Mouse (Mus musculus) heart, embryonic 12.5 days (tissue): Measurements from ENCODE around the gene Ppfia3. TPM values are rescaled to one million over a fixed set of nuclear protein-coding genes. Genes with fewer than 3 reads are reported as not detected.
"Not testable (repeated sequence)": the region's sequence is repeated elsewhere in the genome, so short reads cannot be mapped to it uniquely, and the experiment has no call there.

Source experiments
- ATAC-seq: fragments of 200-750 bp; cut with Nextera tagmentation; 2 replicates; pipeline ENCODE4 v1.8.0; 2017; ENCODE audit warnings: moderate TSS enrichment, moderate library complexity; ENCODE audit not compliant: insufficient number of reproducible peaks, low FRiP score
- H3K27ac ChIP-seq: fragments of 300-500 bp; sonication (generic); 2 replicates; pipeline ENCODE4 v1.5.1; 2016; ENCODE audit warnings: mild to moderate bottlenecking, moderate library complexity; ENCODE audit not compliant: poor library complexity, severe bottlenecking
- H3K27me3 ChIP-seq: fragments of 300-500 bp; sonication (generic); replicated peaks from 2 replicates; pipeline ENCODE4 v1.6.1; 2016; ENCODE audit warnings: mild to moderate bottlenecking, moderate library complexity
- H3K36me3 ChIP-seq: fragments of 300-500 bp; sonication (generic); 2 replicates; pipeline ENCODE4 v1.6.1; 2016; ENCODE audit warnings: mild to moderate bottlenecking, moderate library complexity
- H3K4me1 ChIP-seq: fragments of 300-500 bp; sonication (generic); replicated peaks from 2 replicates; pipeline ENCODE4 v1.6.1; 2016; ENCODE audit warnings: mild to moderate bottlenecking
- H3K4me2 ChIP-seq: fragments of 300-500 bp; sonication (generic); 2 replicates; pipeline ENCODE4 v1.6.1; 2016; ENCODE audit warnings: mild to moderate bottlenecking, moderate library complexity
- H3K4me3 ChIP-seq: fragments of 300-500 bp; sonication (generic); 2 replicates; pipeline ENCODE4 v1.5.1; 2016; ENCODE audit warnings: mild to moderate bottlenecking
- H3K9ac ChIP-seq: fragments of 300-500 bp; sonication (generic); 2 replicates; pipeline ENCODE4 v1.6.1; 2016; ENCODE audit warnings: mild to moderate bottlenecking, moderate library complexity
- H3K9me3 ChIP-seq: fragments of 300-500 bp; sonication (generic); replicated peaks from 2 replicates; pipeline ENCODE4 v1.6.1; 2016; ENCODE audit warnings: mild to moderate bottlenecking, moderate library complexity
- WGBS: fragments of 180-500 bp; shearing (Covaris S2); methylation state at CpG from one replicate; pipeline ENCODE4 v1.1.7; 2016; 5-methylcytosine and 5-hydroxymethylcytosine counted together
- polyA plus RNA-seq: library from polyadenylated mRNA; unstranded; fragments of >200 nt; fragmentation: Nextera tagmentation; extraction: Ambion mirVana; gene quantifications from 2 replicates; pipeline ENCODE4 v1.2.1, GENCODE M21; 2016

Gene Ppfia3
- polyA plus RNA-seq, 1 experiment from 2014 or later = 2.6 TPM

GRCm38 (mm10) chr7:45363983-45364382, 2.8 kb downstream of the Ppfia3 start:
- Histone ChIP-seq H3K4me3 (no peak overlapping the region), H3K4me1 (peaks cover 27% of the 10 kb centered on the region), H3K36me3 (no peaks in the 10 kb centered on the region), H3K27me3 (peaks cover 87% of the 10 kb centered on the region), H3K9ac (no peak overlapping the region), H3K9me3 (no peaks in the 10 kb centered on the region), H3K4me2 (no peak overlapping the region), H3K27ac (no peak overlapping the region)
- no peak for ATAC-seq
- WGBS = 58% methylated on average over 2 of the region's 2 CpGs

- no peaks in the 10 kb centered on the region for H3K9me3 ChIP-seq
- H3K36me3 ChIP-seq = no peaks in the 10 kb centered on the region
- ATAC-seq = no peak
- peaks cover 24% of the 10 kb centered on the region for H3K4me1 ChIP-seq
- no peak overlapping the region for H3K4me2 ChIP-seq
- WGBS = 8% methylated on average over 13 of the region's 13 CpGs
- H3K4me3 ChIP-seq = no peak overlapping the region
- no peak overlapping the region for H3K27ac ChIP-seq
- H3K27me3 ChIP-seq = peaks cover 82% of the 10 kb centered on the region
- H3K9ac ChIP-seq = no peak overlapping the region
Observed at GRCm38 (mm10) chr7:45362801-45363200, 4.0 kb downstream of the Ppfia3 start.

DNA sequence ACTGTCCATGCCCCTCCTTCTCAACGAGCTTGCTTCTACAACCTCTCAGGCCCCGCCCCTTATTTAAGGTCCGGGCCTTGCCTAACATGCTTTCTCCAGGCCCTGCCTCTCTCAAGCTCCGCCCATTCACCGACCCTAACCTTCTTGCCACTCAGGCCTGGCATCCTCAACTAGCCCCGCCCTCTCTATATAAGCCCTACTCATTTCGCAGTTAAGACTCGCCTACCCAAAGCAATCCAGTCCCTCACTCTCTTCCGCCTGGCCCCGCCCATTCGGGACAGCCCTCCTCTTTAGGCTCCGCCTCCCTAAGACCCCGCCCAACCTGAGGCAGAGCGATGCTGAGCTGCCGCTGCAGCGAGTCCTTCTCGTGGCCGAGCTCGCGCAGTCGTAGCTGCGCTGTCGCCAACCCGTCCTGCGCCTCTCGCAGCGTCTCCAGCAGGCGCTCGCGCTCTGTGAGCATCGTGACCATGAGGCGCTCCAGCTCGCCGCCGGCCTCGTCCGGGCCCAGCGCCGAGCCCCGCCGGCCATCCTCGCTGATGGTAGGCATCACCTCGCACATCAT, 5.5 kb downstream of the Ppfia3 start:
- H3K9ac ChIP-seq = peak overlapping the region; percentile 48; the same call in 1 of the 2 replicates
- H3K27me3 ChIP-seq = peaks cover 92% of the 10 kb centered on the region
- peak; percentile 73 for ATAC-seq
- H3K4me1 ChIP-seq = peaks cover 15% of the 10 kb centered on the region
- H3K4me2 ChIP-seq = peak overlapping the region; percentile 77
- H3K4me3 ChIP-seq = peak overlapping the region; percentile 46
- H3K27ac ChIP-seq = no peak overlapping the region
- no peaks in the 10 kb centered on the region for H3K9me3 ChIP-seq
- WGBS = under 1% methylated on average over 43 of the region's 43 CpGs
- no peaks in the 10 kb centered on the region for H3K36me3 ChIP-seq

DNA sequence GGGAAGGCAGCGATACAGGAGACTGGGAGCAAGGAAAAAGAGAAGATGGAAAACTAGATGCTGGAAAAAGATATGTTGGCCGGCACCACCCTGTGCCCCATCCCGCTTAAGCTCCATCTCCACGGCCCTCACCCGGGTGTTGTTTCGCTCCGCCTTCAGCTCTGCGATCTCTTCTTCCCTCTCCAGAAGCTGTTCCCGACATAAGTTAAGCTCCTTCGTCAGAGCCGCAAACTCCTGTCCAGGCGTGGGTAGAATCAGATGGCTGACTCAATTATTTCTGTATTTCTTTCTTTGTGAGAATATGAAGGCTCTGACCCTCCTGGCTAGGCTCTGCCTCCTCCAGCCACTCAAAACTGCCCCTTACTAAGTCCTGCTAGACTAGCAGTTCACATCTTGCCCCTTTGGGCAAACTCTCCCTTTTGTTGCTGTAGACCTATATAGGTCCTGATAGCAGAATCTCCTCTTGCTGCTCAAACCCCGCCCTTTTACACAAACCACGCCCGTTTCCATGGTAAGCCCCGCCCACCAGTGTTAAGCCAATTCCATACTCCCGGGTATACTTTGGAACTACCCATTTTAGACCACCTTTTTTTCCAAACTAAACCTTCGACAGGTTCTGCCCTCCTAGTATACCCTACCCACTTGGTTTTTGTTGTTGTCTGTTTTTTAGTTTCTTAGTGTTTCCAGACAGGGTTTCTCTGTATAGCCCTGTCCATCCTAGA, 6.3 kb downstream of the Ppfia3 start:
- 43% methylated on average over 18 of the region's 18 CpGs for WGBS
- no peak overlapping the region for H3K4me2 ChIP-seq

GRCm38 (mm10) chr7:45359081-45359480, 7.7 kb downstream of the Ppfia3 start:
- peaks cover 90% of the 10 kb centered on the region for H3K27me3 ChIP-seq

More for the DNA sequence above, 6.3 kb downstream of the Ppfia3 start:
- Histone ChIP-seq H3K4me3 (no peak overlapping the region), H3K4me1 (peaks cover 8% of the 10 kb centered on the region), H3K27ac (no peak overlapping the region), H3K27me3 (peaks cover 91% of the 10 kb centered on the region), H3K9ac (no peak overlapping the region), H3K36me3 (no peaks in the 10 kb centered on the region), H3K9me3 (no peaks in the 10 kb centered on the region)
- ATAC-seq = no peak

DNA sequence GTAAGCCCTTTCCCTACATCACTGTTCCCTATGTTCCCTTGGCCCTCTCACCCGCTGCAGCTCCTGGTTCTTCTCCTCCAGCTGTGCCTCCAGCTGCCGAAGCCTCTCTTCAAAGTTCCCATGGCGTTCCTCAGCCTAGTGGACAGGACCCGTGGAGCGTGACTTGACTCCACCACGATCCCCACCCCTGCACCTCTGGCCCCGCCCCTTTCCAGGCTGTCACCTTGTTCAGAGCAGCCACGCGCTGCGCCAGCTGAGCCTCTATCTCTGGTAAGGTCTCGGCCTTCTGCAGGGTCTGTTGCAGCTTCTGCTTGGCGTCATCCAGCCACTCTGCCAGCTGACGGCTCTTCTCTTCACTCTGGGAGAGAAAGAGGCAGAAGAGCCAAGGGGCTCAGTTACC, 10.7 kb downstream of the Ppfia3 start:
- no peak overlapping the region for H3K27ac ChIP-seq
- WGBS = 39% methylated on average over 13 of the region's 13 CpGs
- H3K4me2 ChIP-seq = no peak overlapping the region
- H3K4me1 ChIP-seq = no peaks in the 10 kb centered on the region
- no peak overlapping the region for H3K9ac ChIP-seq
- H3K4me3 ChIP-seq = no peak overlapping the region
- no peak for ATAC-seq
- H3K9me3 ChIP-seq = no peaks in the 10 kb centered on the region
- H3K27me3 ChIP-seq = peaks cover 82% of the 10 kb centered on the region
- no peaks in the 10 kb centered on the region for H3K36me3 ChIP-seq

More at GRCm38 (mm10) chr7:45359081-45359480, 7.7 kb downstream of the Ppfia3 start:
- H3K9ac ChIP-seq, H3K4me3 ChIP-seq, H3K4me2 ChIP-seq, H3K27ac ChIP-seq, H3K9me3 ChIP-seq, H3K4me1 ChIP-seq, H3K36me3 ChIP-seq, ATAC-seq: not testable (repeated sequence)
- 48% methylated on average over 11 of the region's 11 CpGs for WGBS

- H3K4me1 ChIP-seq = no peaks in the 10 kb centered on the region
- no peak overlapping the region for H3K4me3 ChIP-seq
- peaks cover 82% of the 10 kb centered on the region for H3K27me3 ChIP-seq
- 61% methylated on average over 15 of the region's 15 CpGs for WGBS
- no peaks in the 10 kb centered on the region for H3K36me3 ChIP-seq
- H3K9ac ChIP-seq = no peak overlapping the region
- 0 out of 2 replicates have a peak, but pooled peaks have one; percentile 33 for ATAC-seq
- no peak overlapping the region for H3K27ac ChIP-seq
- H3K9me3 ChIP-seq = no peaks in the 10 kb centered on the region
- no peak overlapping the region for H3K4me2 ChIP-seq
Observed at GRCm38 (mm10) chr7:45355318-45356020, 11.3 kb downstream of the Ppfia3 start.

DNA sequence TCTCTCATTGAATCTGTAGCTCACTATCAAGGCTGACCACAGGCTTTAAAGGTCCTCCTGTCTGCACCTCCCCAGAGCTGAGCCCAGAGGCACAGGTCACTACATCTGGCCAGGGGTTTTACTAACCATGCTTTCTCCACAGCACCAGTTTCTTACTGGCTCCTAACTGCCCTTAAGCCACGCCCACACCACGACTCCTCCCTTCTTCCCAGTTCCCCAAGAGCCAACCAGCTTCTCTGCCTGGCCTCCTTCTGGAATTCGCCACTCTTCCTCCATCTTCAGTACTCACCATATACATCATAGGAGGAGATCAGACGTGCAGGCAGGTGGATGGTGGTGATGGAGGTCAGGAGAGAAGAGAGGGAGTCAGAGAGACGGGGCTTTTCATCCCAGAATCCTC, 13.8 kb downstream of the Ppfia3 start:
- Histone ChIP-seq H3K4me1 (no peaks in the 10 kb centered on the region), H3K27ac (no peak overlapping the region), H3K9ac (no peak overlapping the region), H3K4me3 (no peak overlapping the region), H3K9me3 (no peaks in the 10 kb centered on the region), H3K36me3 (no peaks in the 10 kb centered on the region), H3K4me2 (no peak overlapping the region), H3K27me3 (peaks cover 70% of the 10 kb centered on the region)
- 24% methylated on average over 5 of the region's 5 CpGs for WGBS
- no peak for ATAC-seq

DNA sequence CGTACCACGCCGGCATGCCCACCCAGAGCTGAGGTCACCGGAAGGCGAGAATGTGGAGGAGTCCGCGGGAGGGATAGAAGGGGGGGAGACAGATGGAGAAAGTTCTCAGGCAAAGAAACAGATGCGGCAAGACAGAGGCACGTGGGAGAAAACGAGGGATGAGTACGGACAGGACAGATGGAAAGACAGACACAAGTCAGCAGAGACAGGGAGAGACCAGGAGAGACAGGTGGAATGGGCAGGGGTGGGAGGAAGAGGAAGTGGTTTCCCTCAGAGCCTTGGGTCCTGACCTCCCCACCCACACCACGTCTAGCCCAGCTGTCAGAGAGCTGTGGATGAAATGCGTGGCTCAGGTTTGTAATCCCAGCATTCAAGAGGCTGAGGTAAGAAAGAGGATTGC, 19.9 kb downstream of the Ppfia3 start:
- H3K4me1 ChIP-seq = no peaks in the 10 kb centered on the region
- no peak overlapping the region for H3K4me2 ChIP-seq
- H3K27ac ChIP-seq = no peak overlapping the region
- no peaks in the 10 kb centered on the region for H3K36me3 ChIP-seq
- no peak overlapping the region for H3K9ac ChIP-seq
- no peak overlapping the region for H3K4me3 ChIP-seq
- 62% methylated on average over 13 of the region's 13 CpGs for WGBS
- H3K27me3 ChIP-seq = peaks cover 37% of the 10 kb centered on the region
- ATAC-seq = no peak
- H3K9me3 ChIP-seq = no peaks in the 10 kb centered on the region

DNA sequence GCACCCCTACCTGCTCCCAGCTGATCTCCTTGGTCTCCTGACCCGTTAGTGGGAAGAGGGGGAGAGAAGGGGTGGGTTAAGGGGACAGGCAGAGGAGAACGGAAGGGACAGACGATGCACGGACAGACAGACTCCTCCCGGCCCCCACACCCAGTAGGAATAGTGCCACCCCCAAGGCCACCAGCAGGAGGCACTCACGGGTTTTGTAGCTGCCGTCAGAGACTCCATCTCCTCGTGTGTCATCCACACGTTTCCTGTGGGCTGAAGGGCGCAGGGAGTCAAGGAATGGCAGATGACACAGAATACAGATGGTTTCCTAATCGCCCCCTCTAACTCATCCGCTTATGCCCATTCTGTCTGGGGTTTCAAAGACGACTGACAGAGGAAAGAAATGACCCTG, 23.3 kb downstream of the Ppfia3 start:
- no peak for ATAC-seq
- no peak overlapping the region for H3K4me3 ChIP-seq
- 23% methylated on average over 13 of the region's 13 CpGs for WGBS
- H3K9me3 ChIP-seq = no peaks in the 10 kb centered on the region
- H3K36me3 ChIP-seq = no peaks in the 10 kb centered on the region
- no peak overlapping the region for H3K4me2 ChIP-seq
- H3K4me1 ChIP-seq = peaks cover 29% of the 10 kb centered on the region
- H3K27ac ChIP-seq = no peak overlapping the region
- no peak overlapping the region for H3K9ac ChIP-seq
- H3K27me3 ChIP-seq = peaks cover 21% of the 10 kb centered on the region

- no peak overlapping the region for H3K4me2 ChIP-seq
- ATAC-seq = no peak
- no peak overlapping the region for H3K27ac ChIP-seq
- peaks cover 16% of the 10 kb centered on the region; the same call in 1 of the 2 replicates for H3K27me3 ChIP-seq
- peaks cover 44% of the 10 kb centered on the region for H3K4me1 ChIP-seq
- no peak overlapping the region for H3K4me3 ChIP-seq
- no peak overlapping the region for H3K9ac ChIP-seq
- H3K9me3 ChIP-seq = no peaks in the 10 kb centered on the region
- 86% methylated on average over 11 of the region's 11 CpGs for WGBS
- no peaks in the 10 kb centered on the region for H3K36me3 ChIP-seq
Observed at GRCm38 (mm10) chr7:45342081-45342480, 24.7 kb downstream of the Ppfia3 start.
